8 mouse cellular contexts compared by ENCODE assay signal in genomic region chr19:32346176-32346575, GRCm38 (mm10). TPM values are rescaled to one million over a fixed set of nuclear protein-coding genes. Genes with fewer than 3 reads are reported as not detected.
A peak's percentile ranks its signal among the peaks of the same experiment; 100 is the strongest.
DNase-seq lines count a peak whose midpoint lies in the region; ATAC-seq lines count a peak whose summit lies in the region.

No protein-coding gene starts in this region.

- no peaks in the 10 kb centered on the region for H3K27me3 ChIP-seq in heart, embryonic 13.5 days (replicated peaks)

- ATAC-seq in heart, embryonic 13.5 days (ENCODE audit: extremely low read depth, insufficient number of reproducible peaks, low FRiP score, low TSS enrichment): peak; percentile 79; the same call in 1 of the 2 replicates
- no peak for ATAC-seq in megakaryocyte, adult 5-6 weeks (ENCODE audit: poor library complexity, severe bottlenecking)

- peak overlapping the region; percentile 37 for H3K4me2 ChIP-seq in heart, embryonic 13.5 days

- 0 out of 2 replicates have a peak, but pooled peaks cover 7% of the 10 kb centered on the region for H3K36me3 ChIP-seq in heart, embryonic 13.5 days

- WGBS in heart, embryonic 13.5 days: 6% methylated on average over 3 of the region's 3 CpGs

- DNase-seq in embryo, embryonic 10 days (ENCODE audit: low spot score): peak; percentile 64
- DNase-seq in embryo, embryonic 9.5 days (ENCODE audit: extremely low spot score): no peak
- DNase-seq in adrenal gland, adult 8-10 months: peak; percentile 72
- DNase-seq in kidney, postnatal 25 days: peak; percentile 58 to 82
- peak; percentile 56 for DNase-seq in skeletal muscle tissue, adult 2 months (ENCODE audit: low read depth, low spot score)
- DNase-seq in c-Kit-positive CD71-positive TER-119-positive erythroid progenitor cells, embryonic 14.5 days (ENCODE audit: low spot score): no peak

- H3K4me3 ChIP-seq in heart, embryonic 13.5 days: no peak overlapping the region

- H3K9me3 ChIP-seq in heart, embryonic 13.5 days: no peaks in the 10 kb centered on the region

- no peak overlapping the region; the same call in 1 of the 2 replicates for H3K9ac ChIP-seq in heart, embryonic 13.5 days

- H3K27ac ChIP-seq in heart, embryonic 13.5 days (replicated peaks): peak overlapping the region; percentile 86

- H3K4me1 ChIP-seq in heart, embryonic 13.5 days: peaks cover 95% of the 10 kb centered on the region

RNA-seq across cellular contexts. Expression of gene Sgms1, which starts 43.3 kb away (rescaled TPM):
- 100 to 1,000 TPM in 2 of 4 experiments, 10 to 100 TPM in 2; 96.1 to 103 (median 101) TPM for total RNA-seq in adrenal gland, adult 8-10 months (2022)
- polyA plus RNA-seq in heart, embryonic 13.5 days (2015; fragmentation: Nextera tagmentation; extraction: Ambion mirVana): 33.3 and 39.8 TPM in 2 replicates
- 45.4 and 48.3 TPM in 2 replicates for total RNA-seq in megakaryocyte, adult 5-6 weeks (2015)
- total RNA-seq in megakaryocyte, adult 5-6 weeks (2017): 44.9 and 69.6 TPM in 2 replicates

Comparison
In these comparisons a context has a peak if more than half of its experiments do, and no peak if none do; other contexts are left out.
1. DNase-seq: peak in embryo, embryonic 10 days (single experiment), adrenal gland, adult 8-10 months (single experiment), kidney, postnatal 25 days (2 of 2) and skeletal muscle tissue, adult 2 months (single experiment); none in embryo, embryonic 9.5 days (single experiment) and c-Kit-positive CD71-positive TER-119-positive erythroid progenitor cells, embryonic 14.5 days (single experiment).